Mouse (Mus musculus): ENCODE results near the gene Exoc7.
A peak's percentile ranks its signal among the peaks of the same experiment; 100 is the strongest.
"Not testable (repeated sequence)": the region's sequence is repeated elsewhere in the genome, so short reads cannot be mapped to it uniquely, and the experiment has no call there.

The Exoc7 gene

DNA sequence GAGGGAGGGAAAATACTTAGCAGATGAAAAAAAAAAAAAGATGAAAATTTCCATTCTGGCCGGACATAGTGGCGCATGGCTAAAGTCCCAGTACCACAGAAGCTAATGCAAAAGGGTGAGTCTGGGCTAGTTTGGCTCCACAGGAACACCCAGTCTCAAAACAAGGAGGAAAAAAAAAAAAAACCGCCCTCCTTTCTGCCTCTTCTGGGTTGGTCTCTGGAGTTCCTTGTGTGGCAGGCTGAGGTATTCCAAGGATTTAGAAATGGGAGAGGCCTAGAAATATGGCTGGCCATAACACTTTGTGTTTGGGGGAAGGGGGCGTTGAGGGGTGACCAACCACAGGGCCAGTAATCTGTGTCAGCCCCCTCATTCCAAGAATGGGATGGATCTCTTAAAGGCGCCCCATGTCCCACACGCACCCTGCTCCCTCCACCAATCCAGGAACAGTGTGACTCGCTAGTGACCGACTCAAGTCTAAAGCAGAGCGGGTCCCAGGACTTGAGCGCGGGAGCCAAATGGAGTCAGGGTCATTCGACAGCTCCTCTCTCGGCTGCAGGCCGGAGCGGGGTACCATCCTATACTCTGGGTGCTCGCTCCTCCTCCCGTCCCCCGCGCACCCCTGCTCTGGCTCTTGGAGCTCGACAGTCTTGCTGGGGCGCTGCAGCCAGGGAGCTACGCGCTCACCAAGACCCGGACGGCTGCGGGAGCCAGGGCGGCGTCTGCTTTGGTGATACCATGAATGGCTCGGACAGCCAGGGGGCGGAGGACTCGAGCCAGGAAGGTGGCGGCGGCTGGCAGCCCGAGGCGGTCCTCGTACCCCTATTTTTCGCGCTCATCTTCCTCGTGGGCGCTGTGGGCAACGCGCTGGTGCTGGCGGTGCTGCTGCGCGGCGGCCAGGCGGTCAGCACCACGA, 26.0 kb downstream of the Exoc7 start, which contains the start of gene Galr2:
Gene Galr2 (plus strand): TSS at position 189 of the 913 bp plus-strand sequence.
- no peak for DNase-seq (ENCODE audit: extremely low read depth, low read depth)

GRCm38 (mm10) chr11:116277184-116277583, 29.8 kb downstream of the Exoc7 start:
- DNase-seq (ENCODE audit: extremely low read depth, low read depth), result not testable (repeated sequence)

- DNase-seq (ENCODE audit: extremely low read depth, low read depth), result peak; percentile 76
Observed at GRCm38 (mm10) chr11:116274045-116274666, 32.9 kb downstream of the Exoc7 start, which contains the start of gene Srp68. Gene Srp68, minus strand, starts transcription at chr11:116274217.

GRCm38 (mm10) chr11:116273469-116274044, 33.5 kb downstream of the Exoc7 start:
- no peak for DNase-seq (ENCODE audit: extremely low read depth, low read depth)

GRCm38 (mm10) chr11:116272589-116273468, 34.2 kb downstream of the Exoc7 start:
- DNase-seq (ENCODE audit: extremely low read depth, low read depth), result peak; percentile 50

GRCm38 (mm10) chr11:116269560-116269959, 37.5 kb downstream of the Exoc7 start:
- DNase-seq (ENCODE audit: extremely low read depth, low read depth), result no peak

- no peak for DNase-seq (ENCODE audit: extremely low read depth, low read depth)
Observed at GRCm38 (mm10) chr11:116268313-116268712, 38.7 kb downstream of the Exoc7 start.

DNA sequence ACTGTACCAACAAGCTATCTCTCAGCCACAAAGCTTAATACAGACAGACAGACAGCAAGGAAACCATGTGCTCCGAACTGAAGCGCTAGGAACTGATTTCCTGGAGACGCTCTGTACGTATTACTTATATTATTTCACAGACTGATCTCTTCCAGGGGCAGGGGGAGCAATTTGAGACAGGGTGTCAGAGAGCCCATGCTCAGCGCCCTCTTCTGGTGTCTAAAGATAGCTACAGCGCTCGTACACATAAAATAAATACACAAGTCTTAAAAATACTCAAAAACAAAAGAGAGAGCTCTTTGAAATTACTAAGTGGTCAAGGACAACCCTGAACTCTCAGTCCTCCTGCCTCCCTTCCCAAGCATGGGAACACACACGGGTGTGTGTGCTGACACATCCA, 39.4 kb downstream of the Exoc7 start:
- peak; percentile 12 for DNase-seq (ENCODE audit: extremely low read depth, low read depth)

DNA sequence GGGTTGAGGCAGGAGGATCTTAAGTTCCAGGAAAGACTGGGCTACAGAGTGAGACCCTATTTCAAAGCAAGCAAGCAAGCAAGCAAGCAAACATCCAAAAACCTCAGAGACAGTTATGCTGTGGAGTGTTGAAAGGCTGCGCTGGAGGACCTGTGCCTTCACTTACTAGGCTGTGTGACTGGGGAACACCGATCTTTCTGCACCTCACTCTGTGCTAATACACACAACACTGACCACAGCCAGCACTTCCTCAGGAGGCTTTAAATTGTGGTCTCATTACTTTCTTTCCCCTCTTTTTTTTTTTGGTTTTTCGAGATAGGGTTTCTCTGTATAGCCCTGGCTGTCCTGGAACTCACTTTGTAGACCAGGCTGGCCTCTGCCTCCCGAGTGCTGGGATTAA, 41.2 kb downstream of the Exoc7 start:
- no peak for DNase-seq (ENCODE audit: extremely low read depth, low read depth)

- peak; percentile 26 for DNase-seq (ENCODE audit: extremely low read depth, low read depth)
Observed at GRCm38 (mm10) chr11:116265352-116265751, 41.7 kb downstream of the Exoc7 start.

GRCm38 (mm10) chr11:116260259-116260658, 46.8 kb downstream of the Exoc7 start:
- DNase-seq (ENCODE audit: extremely low read depth, low read depth), result no peak

- no peak for DNase-seq (ENCODE audit: extremely low read depth, low read depth)
Observed at GRCm38 (mm10) chr11:116259461-116259860, 47.6 kb downstream of the Exoc7 start.

- no peak for DNase-seq (ENCODE audit: extremely low read depth, low read depth)
Observed at GRCm38 (mm10) chr11:116255982-116256675, 50.9 kb downstream of the Exoc7 start.

DNA sequence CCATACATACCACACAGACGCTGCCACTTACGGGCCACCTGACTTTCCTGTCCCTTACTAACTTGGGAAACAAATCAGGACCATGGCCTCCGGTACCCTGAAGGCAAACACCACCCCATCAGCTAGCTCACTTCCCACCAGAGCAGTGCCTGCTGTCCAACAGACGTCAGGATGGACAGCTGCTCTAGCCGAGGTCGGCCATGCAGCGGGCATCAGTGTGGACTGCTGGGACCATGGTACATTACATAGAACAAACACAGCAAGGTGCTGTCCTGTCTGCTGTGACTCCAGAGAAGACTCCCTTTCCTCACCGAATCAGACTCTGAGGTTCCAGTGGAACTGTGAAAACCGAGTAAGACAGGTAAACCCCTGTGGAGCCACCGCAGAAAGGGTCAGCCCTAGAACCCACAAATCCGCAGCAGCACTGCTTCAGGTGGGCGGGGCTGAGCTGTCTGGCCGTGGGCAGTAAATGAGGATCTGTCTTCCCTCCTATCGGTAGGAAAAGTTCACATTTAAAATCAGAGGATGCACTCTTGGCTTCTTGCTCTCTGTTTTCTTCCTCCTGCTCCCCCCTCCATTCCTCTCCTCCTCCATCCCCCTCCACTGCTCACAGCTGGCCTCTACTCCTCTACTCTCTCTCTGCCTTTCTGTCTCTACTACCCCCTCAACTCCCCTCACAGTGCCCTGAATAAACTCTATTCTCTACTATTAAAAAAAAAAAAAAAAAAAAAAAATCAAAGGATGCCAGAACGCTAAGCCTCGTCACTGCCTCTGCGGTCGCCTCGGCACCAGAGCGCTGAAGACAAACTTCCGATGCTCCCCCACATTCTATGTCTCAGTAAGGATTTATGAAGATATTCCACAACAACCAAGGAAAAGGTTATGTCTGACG, 51.7 kb downstream of the Exoc7 start:
- no peak for DNase-seq (ENCODE audit: extremely low read depth, low read depth)

GRCm38 (mm10) chr11:116254627-116255026, 52.4 kb downstream of the Exoc7 start:
- no peak for DNase-seq (ENCODE audit: extremely low read depth, low read depth)

DNA sequence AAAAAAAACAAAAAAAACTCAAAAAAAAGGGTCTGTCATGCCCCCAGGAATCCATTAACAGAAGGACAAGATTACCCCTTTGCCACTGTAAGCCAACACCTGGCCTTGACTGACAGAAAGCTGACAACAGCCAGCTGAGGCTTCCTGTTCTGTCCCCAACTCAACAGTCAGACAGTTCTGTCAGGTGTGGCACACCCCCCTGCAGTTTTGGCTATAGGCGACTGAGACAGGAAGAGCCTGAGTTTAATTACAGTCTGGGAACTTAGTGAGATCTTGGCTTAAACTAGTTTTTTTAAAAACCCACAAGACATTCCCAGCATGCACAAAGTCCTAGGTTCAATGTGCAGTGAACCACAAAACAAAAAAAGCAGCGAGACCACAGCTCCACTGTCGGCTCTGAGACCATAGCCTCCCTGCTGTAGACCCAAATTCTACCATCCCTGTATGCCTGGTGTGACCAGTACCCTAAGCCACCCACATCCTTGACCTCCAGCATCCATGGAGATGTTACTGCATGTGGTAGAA, 53.9 kb downstream of the Exoc7 start:
- DNase-seq (ENCODE audit: extremely low read depth, low read depth), result no peak

DNA sequence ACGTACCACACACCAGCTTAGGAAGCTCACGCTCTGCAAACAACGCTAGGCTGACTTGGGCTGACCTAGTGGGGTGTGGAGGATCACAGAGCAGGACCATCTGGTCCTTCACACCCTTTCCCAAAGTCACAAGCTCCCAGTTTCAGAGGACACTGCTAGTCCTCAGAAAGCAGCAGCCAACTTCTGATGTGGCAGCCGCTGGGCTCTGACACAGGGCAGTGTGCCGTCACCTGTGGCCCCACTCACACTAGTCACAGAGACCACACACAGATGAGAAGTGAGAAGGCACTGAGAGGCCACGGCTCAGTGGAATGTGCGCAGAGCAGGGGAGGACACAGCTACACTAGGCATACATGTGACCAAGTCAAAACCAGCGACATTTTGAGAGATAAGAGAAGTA, 56.1 kb downstream of the Exoc7 start:
- DNase-seq (ENCODE audit: extremely low read depth, low read depth), result no peak

DNA sequence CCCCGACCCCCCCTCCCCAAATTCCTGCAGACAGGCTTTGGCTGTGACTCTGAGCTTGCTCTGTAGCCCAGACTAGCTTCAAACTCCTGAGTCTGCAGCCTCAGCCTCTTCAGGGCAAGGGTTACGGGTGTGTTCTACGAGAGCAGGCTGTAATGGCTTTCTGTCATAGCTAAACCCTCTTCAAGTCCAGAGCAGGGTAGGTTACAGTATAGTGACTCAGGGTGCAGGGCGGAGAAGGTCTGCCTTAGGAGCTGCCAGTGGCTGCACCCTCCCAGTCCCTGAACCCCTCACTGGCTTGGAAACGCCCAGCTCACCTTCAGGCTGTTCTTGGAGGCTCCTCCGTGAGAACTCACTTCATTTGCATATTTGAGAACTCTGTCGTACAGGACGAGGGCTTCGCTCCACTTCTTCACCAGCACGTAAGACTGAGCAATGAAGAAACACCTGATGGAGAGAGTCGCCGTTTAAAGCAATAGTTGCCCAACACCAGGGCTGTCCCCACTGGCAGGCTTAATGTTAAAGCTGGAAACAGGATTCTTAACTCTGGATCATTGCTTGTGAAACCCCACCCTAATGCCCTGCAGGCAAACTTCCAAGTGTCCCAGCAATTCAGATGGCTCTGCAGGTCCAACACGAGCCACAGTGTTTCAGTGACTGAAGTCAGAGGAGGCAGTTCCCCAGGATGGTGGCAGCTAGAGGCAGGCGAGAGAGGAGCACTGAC, 59.4 kb downstream of the Exoc7 start:
- DNase-seq (ENCODE audit: extremely low read depth, low read depth), result no peak

DNA sequence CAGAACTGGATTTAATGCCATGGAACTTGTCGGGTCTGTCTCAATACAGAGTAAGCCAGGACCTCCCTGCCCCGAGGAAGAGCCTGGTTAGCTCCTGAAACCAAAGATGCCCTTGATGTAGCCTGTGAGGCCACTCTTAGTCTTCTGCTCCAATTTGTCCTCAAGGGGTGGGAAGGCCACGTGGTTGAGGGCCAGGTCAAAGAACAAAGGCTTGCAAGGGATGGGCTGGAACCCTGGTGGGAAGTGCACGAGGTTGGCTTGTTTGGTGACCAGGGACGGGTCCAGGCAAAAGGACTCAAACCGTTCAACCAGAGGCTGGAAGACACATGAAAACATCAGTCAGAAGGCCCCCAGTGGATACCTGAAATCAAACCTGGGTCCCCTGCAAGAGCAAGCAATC, 61.4 kb downstream of the Exoc7 start:
- no peak for DNase-seq (ENCODE audit: extremely low read depth, low read depth)
